Mouse (Mus musculus) CH12.LX (cell line): ENCODE measurements at regions not wholly inside any gene's neighbourhood (a gene's known extent, or its start where the extent isn't known, plus 50 kb on each side); places are given as distances from the start of the nearest gene placed in this dataset.

ENCODE experiments used
- DNase-seq: peaks from one replicate; pipeline ENCODE4 v3.0.0-alpha.2; 2013; ENCODE audit errors: extremely low read depth
- H3K27ac ChIP-seq: 2 replicates; pipeline ENCODE4 v1.5.1; 2012; ENCODE audit warnings: low read depth, mild to moderate bottlenecking, control low read depth, moderate library complexity; ENCODE audit not compliant: insufficient read depth
- H3K27me3 ChIP-seq: replicated peaks from 2 replicates; pipeline ENCODE3; 2012; ENCODE audit warnings: inconsistent platforms
- H3K36me3 ChIP-seq, 2 experiments: replicated peaks in 1 of 2; 2 replicates each; pipeline versions ENCODE3 to v1.6.1; 2012; ENCODE audit warnings: inconsistent platforms in 1 of 2, low read length in 1 of 2, mild to moderate bottlenecking in 1 of 2, mixed read lengths in 1 of 2, moderate library complexity in 1 of 2; ENCODE audit not compliant: control insufficient read depth in 1 of 2, insufficient read depth in 1 of 2
- H3K4me1 ChIP-seq, 2 experiments: 2 replicates each; pipeline ENCODE4 v1.6.1; 2012; ENCODE audit warnings: inconsistent platforms in 1 of 2, moderate library complexity in 1 of 2; ENCODE audit not compliant: insufficient read depth in 2 of 2, control insufficient read depth in 1 of 2
- H3K4me2 ChIP-seq: 2 replicates; pipeline ENCODE4 v1.6.1; 2012; ENCODE audit warnings: low read depth, mild to moderate bottlenecking, control low read depth; ENCODE audit not compliant: poor library complexity, insufficient read depth, severe bottlenecking
- H3K4me3 ChIP-seq, 3 experiments: fragments of 150-350 bp in 1 of 3; sonication (generic) in 1 of 3; replicated peaks in 1 of 3; 2 replicates each; pipeline versions ENCODE3 to v1.5.1; 2011 to 2012; ENCODE audit warnings: low read depth in 2 of 3, low read length in 2 of 3, mild to moderate bottlenecking in 2 of 3, moderate library complexity in 2 of 3, control low read depth in 1 of 3, improper control_type of control experiment in 1 of 3, inconsistent platforms in 1 of 3, mixed read lengths in 1 of 3; ENCODE audit not compliant: poor library complexity in 1 of 3
- H3K79me2 ChIP-seq: replicated peaks from 2 replicates; pipeline ENCODE4 v1.6.1; 2012; ENCODE audit warnings: mild to moderate bottlenecking, moderate library complexity; ENCODE audit not compliant: control insufficient read depth, poor library complexity, insufficient read depth, severe bottlenecking; ENCODE audit errors: extremely low read depth
- H3K9ac ChIP-seq: 2 replicates; pipeline ENCODE4 v1.6.1; 2012; ENCODE audit warnings: low read depth, mild to moderate bottlenecking, control low read depth, moderate library complexity; ENCODE audit not compliant: insufficient read depth
- H3K9me3 ChIP-seq: replicated peaks from 2 replicates; pipeline ENCODE3; 2012; ENCODE audit warnings: low read length, inconsistent platforms, mixed read lengths
- CHD1 ChIP-seq: IDR thresholded peaks from 2 replicates; pipeline ENCODE4 v1.6.1; 2012; ENCODE audit warnings: low read depth, low read length, improper control_type of control experiment, inconsistent platforms
- E2F4 ChIP-seq: IDR thresholded peaks from 2 replicates; pipeline ENCODE4 v1.6.1; 2011; ENCODE audit warnings: low read depth, low read length, improper control_type of control experiment; ENCODE audit not compliant: insufficient replicate concordance
- EP300 ChIP-seq: IDR thresholded peaks from 2 replicates; pipeline ENCODE4 v1.6.1; 2011; ENCODE audit warnings: low read length, improper control_type of control experiment
- HCFC1 ChIP-seq: IDR thresholded peaks from 2 replicates; pipeline ENCODE4 v1.6.1; 2012; ENCODE audit warnings: low read depth, mild to moderate bottlenecking, inconsistent platforms, low read length, improper control_type of control experiment
- IRF4 ChIP-seq: IDR thresholded peaks from 2 replicates; pipeline ENCODE4 v1.6.1; 2014; ENCODE audit warnings: low read depth, mild to moderate bottlenecking, inconsistent platforms, low read length, improper control_type of control experiment
- JUN ChIP-seq: IDR thresholded peaks from 2 replicates; pipeline ENCODE4 v1.6.1; 2011; ENCODE audit warnings: low read depth, mild to moderate bottlenecking, low read length, improper control_type of control experiment, moderate library complexity; ENCODE audit not compliant: insufficient read depth
- JUND ChIP-seq: conservative IDR thresholded peaks from 2 replicates; pipeline ENCODE4 v1.6.1; 2011; ENCODE audit warnings: low read depth, low read length, improper control_type of control experiment
- MAX ChIP-seq: IDR thresholded peaks from 2 replicates; pipeline ENCODE4 v1.6.1; 2011; ENCODE audit warnings: low read length, improper control_type of control experiment
- MYC ChIP-seq: IDR thresholded peaks from 2 replicates; pipeline ENCODE4 v1.6.1; 2011; ENCODE audit warnings: low read depth, mild to moderate bottlenecking, improper control_type of control experiment, low read length
- PAX5 ChIP-seq: IDR thresholded peaks from 2 replicates; pipeline ENCODE4 v1.6.1; 2012; ENCODE audit warnings: low read length, inconsistent platforms, mixed read lengths
- POLR2AphosphoS2 ChIP-seq: IDR thresholded peaks from 2 replicates; pipeline ENCODE4 v1.6.1; 2011; ENCODE audit warnings: low read depth, low read length, improper control_type of control experiment
- SMC3 ChIP-seq: IDR thresholded peaks from 2 replicates; pipeline ENCODE4 v1.6.1; 2011; ENCODE audit warnings: low read depth, low read length, improper control_type of control experiment
- TCF12 ChIP-seq: IDR thresholded peaks from 2 replicates; pipeline ENCODE4 v1.6.1; 2014; ENCODE audit warnings: low read depth, mild to moderate bottlenecking, inconsistent platforms, low read length, improper control_type of control experiment
- USF2 ChIP-seq: conservative IDR thresholded peaks from 2 replicates; pipeline ENCODE4 v1.6.1; 2011; ENCODE audit warnings: low read depth, low read length, improper control_type of control experiment
- ZC3H11A ChIP-seq: IDR thresholded peaks from 2 replicates; pipeline ENCODE4 v1.6.1; 2012; ENCODE audit warnings: low read depth, mild to moderate bottlenecking, inconsistent platforms, low read length, improper control_type of control experiment
- ZKSCAN1 ChIP-seq: IDR thresholded peaks from 2 replicates; pipeline ENCODE4 v1.6.1; 2012; ENCODE audit warnings: low read depth, inconsistent platforms, low read length, improper control_type of control experiment, borderline replicate concordance
- dilution Hi-C: fragments of 300-500 bp; cut with MboI; formaldehyde crosslinking; loops from 2 replicates; pipeline ENCODE4 v1.14.3; 2020; ENCODE audit warnings: low sequenced_read_pairs; ENCODE audit not compliant: extremely low pct_unique_long_range_greater_than_20kb, extremely low pct_ligation_motif_present
- in situ Hi-C: fragments of 300-500 bp; cut with MboI; formaldehyde crosslinking; loops from 3 replicates; pipeline ENCODE4 v1.14.3; 2019; ENCODE audit warnings: low sequenced_read_pairs, low pct_ligation_motif_present, low pct_unique_long_range_greater_than_20kb, mixed read lengths

GRCm38 (mm10) chr13:16154926-16155325 lies 143.3 kb downstream of the Inhba start:
- Histone ChIP-seq H3K9ac (no peak overlapping the region), H3K4me3 (no peak overlapping the region), H3K36me3 (no peaks in the 10 kb centered on the region), H3K27ac (no peak overlapping the region), H3K4me2 (no peak overlapping the region), H3K9me3 (no peaks in the 10 kb centered on the region), H3K79me2 (no peaks in the 10 kb centered on the region)
- no peak for DNase-seq
- in situ Hi-C loops (no loop called here), dilution Hi-C loops (no loop called here)
- TF ChIP-seq SMC3 (no peak), EP300 (no peak), TCF12 (no peak), CHD1 (no peak), IRF4 (no peak), HCFC1 (no peak), USF2 (no peak), PAX5 (no peak), JUN (no peak), POLR2AphosphoS2 (no peak), JUND (no peak), E2F4 (no peak)
- TF ChIP-seq, all 38 proteins: peak for 0
- no peaks in the 10 kb centered on the region for H3K4me1 ChIP-seq
- H3K27me3 ChIP-seq = no peaks in the 10 kb centered on the region

- no peaks in the 10 kb centered on the region for H3K9me3 ChIP-seq
- in situ Hi-C loops (no loop called here), dilution Hi-C loops (no loop called here)
- DNase-seq = no peak
- no peaks in the 10 kb centered on the region for H3K36me3 ChIP-seq
- H3K79me2 ChIP-seq = no peaks in the 10 kb centered on the region
- no peak overlapping the region for H3K4me3 ChIP-seq
- TF ChIP-seq MAX (no peak), ZC3H11A (no peak), ZKSCAN1 (no peak), MYC (no peak)
- no peak overlapping the region for H3K9ac ChIP-seq
- H3K27me3 ChIP-seq = no peaks in the 10 kb centered on the region
- H3K4me1 ChIP-seq = no peaks in the 10 kb centered on the region
- no peak overlapping the region for H3K27ac ChIP-seq
- H3K4me2 ChIP-seq = no peak overlapping the region
These were observed 153.7 kb downstream of the Inhba start for GRCm38 (mm10) chr13:16165204-16165894.
